Mouse (Mus musculus): Measurements from ENCODE around the gene Atp10b. TPM values are rescaled to one million over a fixed set of nuclear protein-coding genes. Genes with fewer than 3 reads are reported as not detected.

Gene Atp10b
- polyA plus RNA-seq, 1 experiment from 2014 or later: 0.68 TPM

GRCm38 (mm10) chr11:43213134-43213533 is 63.5 kb downstream of the Atp10b start:
- 29% methylated on average over 1 of the region's 1 CpGs for WGBS
- peak; percentile 10; the same call in 1 of the 2 replicates for ATAC-seq (replicated peaks; ENCODE audit: low FRiP score)

DNA sequence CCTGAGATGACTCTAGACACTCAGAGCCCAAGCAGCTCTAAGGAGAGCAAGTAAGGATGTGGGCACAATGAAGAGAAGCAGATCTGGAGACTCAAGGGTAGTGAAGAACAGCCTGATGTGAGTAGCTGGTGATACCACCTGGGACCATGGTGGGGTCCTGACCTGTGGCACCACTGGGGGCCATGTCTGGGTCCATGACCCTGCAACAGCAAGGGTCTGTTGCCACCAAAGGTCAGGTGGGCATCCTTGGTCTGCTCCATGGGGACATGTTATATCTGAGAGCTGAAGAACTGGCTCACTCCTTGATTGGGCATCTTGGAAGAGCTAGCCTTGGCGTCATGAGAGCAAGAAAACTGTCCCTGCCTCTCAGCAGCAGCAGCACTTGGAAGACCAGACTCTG is 64.1 kb downstream of the Atp10b start:
- no peak overlapping the region for H3K27ac ChIP-seq
- no peak overlapping the region for H3K4me3 ChIP-seq (replicated peaks)
- H3K4me1 ChIP-seq: no peaks in the 10 kb centered on the region
- no peak overlapping the region for H3K9ac ChIP-seq
- no peaks in the 10 kb centered on the region for H3K27me3 ChIP-seq
- no peaks in the 10 kb centered on the region for H3K9me3 ChIP-seq (replicated peaks)
- ATAC-seq (replicated peaks; ENCODE audit: low FRiP score): 0 out of 2 replicates have a peak, but pooled peaks have one; percentile 6
- 86% methylated on average over 1 of the region's 1 CpGs for WGBS
- H3K36me3 ChIP-seq: no peaks in the 10 kb centered on the region
- no peak overlapping the region for H3K4me2 ChIP-seq

More at GRCm38 (mm10) chr11:43213134-43213533, 63.5 kb downstream of the Atp10b start:
- Histone ChIP-seq H3K9ac (no peak overlapping the region), H3K4me1 (no peaks in the 10 kb centered on the region), H3K27ac (no peak overlapping the region), H3K27me3 (no peaks in the 10 kb centered on the region), H3K36me3 (no peaks in the 10 kb centered on the region), H3K9me3 (replicated peaks) (no peaks in the 10 kb centered on the region), H3K4me2 (no peak overlapping the region), H3K4me3 (replicated peaks) (no peak overlapping the region)

GRCm38 (mm10) chr11:43217021-43217420 is 67.3 kb downstream of the Atp10b start:
- H3K27me3 ChIP-seq: no peaks in the 10 kb centered on the region
- ATAC-seq (replicated peaks; ENCODE audit: low FRiP score): no peak
- WGBS: 69% methylated on average over 4 of the region's 4 CpGs
- H3K9me3 ChIP-seq (replicated peaks): no peaks in the 10 kb centered on the region
- no peak overlapping the region for H3K4me3 ChIP-seq (replicated peaks)
- H3K4me1 ChIP-seq: no peaks in the 10 kb centered on the region
- no peak overlapping the region for H3K9ac ChIP-seq
- H3K36me3 ChIP-seq: no peaks in the 10 kb centered on the region
- no peak overlapping the region for H3K4me2 ChIP-seq
- H3K27ac ChIP-seq: no peak overlapping the region

GRCm38 (mm10) chr11:43230231-43230630 is 80.6 kb downstream of the Atp10b start:
- Histone ChIP-seq H3K27ac (no peak overlapping the region), H3K9ac (no peak overlapping the region), H3K4me1 (no peaks in the 10 kb centered on the region), H3K36me3 (no peaks in the 10 kb centered on the region), H3K4me2 (no peak overlapping the region), H3K9me3 (replicated peaks) (no peaks in the 10 kb centered on the region), H3K4me3 (replicated peaks) (no peak overlapping the region), H3K27me3 (no peaks in the 10 kb centered on the region)
- 97% methylated on average over 6 of the region's 6 CpGs for WGBS
- no peak for ATAC-seq (replicated peaks; ENCODE audit: low FRiP score)

- Histone ChIP-seq H3K4me2 (no peak overlapping the region), H3K9me3 (replicated peaks) (no peaks in the 10 kb centered on the region), H3K9ac (no peak overlapping the region), H3K27me3 (no peaks in the 10 kb centered on the region), H3K36me3 (no peaks in the 10 kb centered on the region), H3K4me1 (no peaks in the 10 kb centered on the region), H3K4me3 (replicated peaks) (no peak overlapping the region), H3K27ac (no peak overlapping the region)
- no peak for ATAC-seq (replicated peaks; ENCODE audit: low FRiP score)
- 82% methylated on average over 7 of the region's 7 CpGs for WGBS
Observed at GRCm38 (mm10) chr11:43232073-43232472, 82.4 kb downstream of the Atp10b start.

DNA sequence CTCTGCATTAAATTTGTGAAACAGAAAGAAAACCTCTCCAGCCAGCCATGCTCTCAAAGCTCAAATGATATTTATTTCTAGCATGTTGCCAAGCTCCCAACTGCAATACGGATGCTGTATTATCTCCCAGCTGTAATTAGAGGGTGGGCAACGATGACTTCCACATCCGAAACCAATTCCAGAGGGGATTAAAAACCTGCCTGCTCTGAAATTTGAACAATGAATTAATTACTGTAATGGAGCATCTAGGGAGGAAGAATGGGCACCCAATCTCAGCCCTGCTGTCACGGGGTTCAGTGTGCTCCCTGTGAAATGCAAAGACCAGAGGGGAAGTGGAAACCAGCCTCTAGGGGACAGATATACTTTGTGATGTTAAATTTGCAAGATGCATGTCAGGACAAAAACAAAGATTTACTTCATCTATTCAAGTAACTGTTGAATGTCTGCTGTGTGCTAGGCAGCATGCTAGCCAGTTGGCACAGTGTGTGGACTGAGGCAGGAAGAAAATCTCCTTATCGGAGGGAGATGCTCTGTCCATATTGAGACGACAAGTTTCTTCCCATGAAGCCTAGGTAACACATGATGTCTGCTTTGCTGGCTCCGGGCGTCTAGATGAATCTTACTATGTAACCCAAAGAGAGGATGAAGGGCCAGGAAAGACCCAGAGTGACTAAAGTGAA is 86.8 kb downstream of the Atp10b start:
- H3K27me3 ChIP-seq: no peaks in the 10 kb centered on the region
- no peaks in the 10 kb centered on the region for H3K36me3 ChIP-seq
- H3K27ac ChIP-seq: no peak overlapping the region
- 87% methylated on average over 8 of the region's 8 CpGs for WGBS
- ATAC-seq (replicated peaks; ENCODE audit: low FRiP score): no peak
- H3K4me3 ChIP-seq (replicated peaks): no peak overlapping the region
- H3K9ac ChIP-seq: no peak overlapping the region
- H3K9me3 ChIP-seq (replicated peaks): no peaks in the 10 kb centered on the region
- H3K4me2 ChIP-seq: no peak overlapping the region
- no peaks in the 10 kb centered on the region for H3K4me1 ChIP-seq

GRCm38 (mm10) chr11:43239804-43240203 is 90.1 kb downstream of the Atp10b start:
- ATAC-seq (replicated peaks; ENCODE audit: low FRiP score): no peak
- H3K4me3 ChIP-seq (replicated peaks): no peak overlapping the region
- no peak overlapping the region for H3K9ac ChIP-seq
- no peaks in the 10 kb centered on the region for H3K27me3 ChIP-seq
- H3K4me2 ChIP-seq: no peak overlapping the region
- no peaks in the 10 kb centered on the region for H3K4me1 ChIP-seq
- H3K9me3 ChIP-seq (replicated peaks): no peaks in the 10 kb centered on the region
- H3K36me3 ChIP-seq: no peaks in the 10 kb centered on the region
- H3K27ac ChIP-seq: no peak overlapping the region
- WGBS: 94% methylated on average over 8 of the region's 8 CpGs

GRCm38 (mm10) chr11:43253034-43253433 is 103.4 kb downstream of the Atp10b start:
- H3K4me2 ChIP-seq: no peak overlapping the region
- H3K27me3 ChIP-seq: no peaks in the 10 kb centered on the region
- H3K9me3 ChIP-seq (replicated peaks): no peaks in the 10 kb centered on the region
- WGBS: 28% methylated on average over 6 of the region's 6 CpGs
- H3K4me3 ChIP-seq (replicated peaks): no peak overlapping the region
- no peak overlapping the region for H3K9ac ChIP-seq
- ATAC-seq (replicated peaks; ENCODE audit: low FRiP score): peak; percentile 75
- 0 out of 2 replicates have a peak, but pooled peaks cover 4% of the 10 kb centered on the region for H3K4me1 ChIP-seq
- H3K36me3 ChIP-seq: no peaks in the 10 kb centered on the region
- H3K27ac ChIP-seq: 0 out of 2 replicates have a peak overlapping the region, but pooled peaks have one; percentile 27

DNA sequence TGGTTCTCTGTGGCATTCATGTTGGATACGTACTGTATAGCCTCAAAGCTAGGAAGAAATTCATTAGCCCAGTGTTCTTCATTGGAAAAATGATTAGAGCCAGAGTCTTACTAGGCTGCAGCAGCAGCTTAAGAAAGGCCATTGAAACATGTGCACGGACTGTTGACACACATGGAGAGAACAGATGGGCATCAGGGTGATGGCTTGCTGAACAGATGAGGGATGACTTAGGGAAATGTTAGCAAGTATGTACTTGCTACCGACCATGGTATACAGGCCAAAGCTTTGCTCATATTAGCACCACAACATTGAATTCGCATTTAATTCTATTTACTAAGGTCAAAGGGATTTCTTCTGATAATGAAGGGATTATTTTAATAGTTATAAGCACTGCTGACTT is 105.6 kb downstream of the Atp10b start:
- no peaks in the 10 kb centered on the region for H3K36me3 ChIP-seq
- H3K4me1 ChIP-seq: 0 out of 2 replicates have a peak, but pooled peaks cover 6% of the 10 kb centered on the region
- no peak overlapping the region for H3K4me3 ChIP-seq (replicated peaks)
- no peaks in the 10 kb centered on the region for H3K27me3 ChIP-seq
- H3K9ac ChIP-seq: no peak overlapping the region
- no peak overlapping the region for H3K27ac ChIP-seq
- no peak overlapping the region for H3K4me2 ChIP-seq
- H3K9me3 ChIP-seq (replicated peaks): no peaks in the 10 kb centered on the region
- WGBS: 93% methylated on average over 4 of the region's 4 CpGs
- ATAC-seq (replicated peaks; ENCODE audit: low FRiP score): no peak

GRCm38 (mm10) chr11:43257291-43257690 is 107.6 kb downstream of the Atp10b start:
- Histone ChIP-seq H3K9ac (no peak overlapping the region), H3K4me1 (0 out of 2 replicates have a peak, but pooled peaks cover 6% of the 10 kb centered on the region), H3K4me2 (no peak overlapping the region), H3K27me3 (no peaks in the 10 kb centered on the region), H3K27ac (peak overlapping the region; percentile 46), H3K36me3 (no peaks in the 10 kb centered on the region), H3K4me3 (replicated peaks) (no peak overlapping the region), H3K9me3 (replicated peaks) (no peaks in the 10 kb centered on the region)
- WGBS: 47% methylated on average over 3 of the region's 3 CpGs
- ATAC-seq (replicated peaks; ENCODE audit: low FRiP score): peak; percentile 80

GRCm38 (mm10) chr11:43257781-43258180 is 108.1 kb downstream of the Atp10b start:
- Histone ChIP-seq H3K27ac (peak overlapping the region; percentile 46), H3K36me3 (no peaks in the 10 kb centered on the region), H3K9me3 (replicated peaks) (no peaks in the 10 kb centered on the region), H3K4me1 (0 out of 2 replicates have a peak, but pooled peaks cover 6% of the 10 kb centered on the region), H3K4me3 (replicated peaks) (no peak overlapping the region), H3K9ac (no peak overlapping the region), H3K27me3 (no peaks in the 10 kb centered on the region), H3K4me2 (no peak overlapping the region)
- peak; percentile 83 for ATAC-seq (replicated peaks; ENCODE audit: low FRiP score)
- 39% methylated on average over 7 of the region's 7 CpGs for WGBS

DNA sequence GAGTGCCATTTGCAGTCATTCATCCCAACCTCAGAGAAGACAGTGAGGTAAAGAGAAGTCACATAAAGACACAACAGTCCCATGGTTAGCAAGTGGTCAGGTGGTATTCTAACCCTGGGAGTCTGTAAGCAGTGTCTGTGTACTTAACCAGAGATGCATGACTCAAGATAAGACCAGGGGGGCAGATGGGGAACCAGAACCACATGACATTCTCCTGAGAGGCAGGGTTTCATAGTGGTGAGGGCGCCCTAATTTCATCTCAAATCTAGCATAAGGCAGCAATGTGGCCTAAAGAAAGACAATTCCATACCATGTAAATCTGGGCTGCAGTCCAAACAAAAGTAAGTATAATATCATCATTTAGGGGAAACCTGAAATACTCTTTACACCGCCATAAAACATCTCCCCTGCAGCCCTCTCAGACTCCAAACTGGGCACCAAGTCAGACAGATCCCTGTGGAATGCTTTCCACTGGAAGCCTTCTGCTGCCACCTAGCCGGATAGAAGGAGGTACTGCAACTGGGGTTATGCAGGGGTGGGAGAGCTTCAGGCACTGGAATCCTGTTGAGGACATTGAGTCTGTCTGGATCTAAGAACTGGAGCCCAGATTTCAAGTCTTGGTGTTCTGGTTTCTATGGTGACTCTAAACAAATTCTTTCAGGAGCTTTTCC is 114.0 kb downstream of the Atp10b start:
- Histone ChIP-seq H3K27me3 (no peaks in the 10 kb centered on the region), H3K4me1 (no peaks in the 10 kb centered on the region), H3K36me3 (no peaks in the 10 kb centered on the region), H3K9ac (no peak overlapping the region), H3K4me2 (no peak overlapping the region), H3K9me3 (replicated peaks) (no peaks in the 10 kb centered on the region), H3K27ac (no peak overlapping the region), H3K4me3 (replicated peaks) (no peak overlapping the region)
- ATAC-seq (replicated peaks; ENCODE audit: low FRiP score): peak; percentile 82
- 46% methylated on average over 3 of the region's 3 CpGs for WGBS

Data from kidney, embryonic 15.5 days (tissue).